Mouse (Mus musculus) MEL (cell line): ENCODE measurements around the gene Cblb. TPM values are rescaled to one million over a fixed set of nuclear protein-coding genes. Genes with fewer than 3 reads are reported as not detected.
A peak's percentile ranks its signal among the peaks of the same experiment; 100 is the strongest.

Experiments
- DNase-seq: peaks from one replicate; pipeline ENCODE4 v3.0.0; 2011; ENCODE audit warnings: low read depth, low spot score
- H3K27ac ChIP-seq: 2 replicates; pipeline ENCODE4 v1.5.1; 2012; ENCODE audit warnings: low read depth, mild to moderate bottlenecking, control low read depth, low read length, moderate library complexity; ENCODE audit not compliant: control insufficient read depth
- H3K27me3 ChIP-seq, 2 experiments: fragments of 150-350 bp in 1 of 2; sonication (generic) in 1 of 2; 2 replicates each; pipeline ENCODE4 v1.6.1; 2012; ENCODE audit warnings: low read length in 2 of 2, mild to moderate bottlenecking in 2 of 2, improper control_type of control experiment in 1 of 2, moderate library complexity in 1 of 2; ENCODE audit not compliant: insufficient read depth in 2 of 2, control insufficient read depth in 1 of 2
- H3K36me3 ChIP-seq, 2 experiments: 2 replicates each; pipeline ENCODE4 v1.6.1; 2012 to 2014; ENCODE audit warnings: low read length in 2 of 2, improper control_type of control experiment in 1 of 2, inconsistent platforms in 1 of 2, mild to moderate bottlenecking in 1 of 2; ENCODE audit not compliant: insufficient read depth in 2 of 2, control insufficient read depth in 1 of 2
- H3K4me1 ChIP-seq, 2 experiments: fragments of 150-350 bp in 1 of 2; sonication (generic) in 1 of 2; 2 replicates each; pipeline ENCODE4 v1.6.1; 2012; ENCODE audit warnings: low read length in 2 of 2, improper control_type of control experiment in 1 of 2, mild to moderate bottlenecking in 1 of 2; ENCODE audit not compliant: insufficient read depth in 2 of 2, control insufficient read depth in 1 of 2
- H3K4me3 ChIP-seq, 2 experiments: fragments of 150-350 bp in 1 of 2; sonication (generic) in 1 of 2; 2 replicates each; pipeline ENCODE4 v1.5.1; 2012; ENCODE audit warnings: low read depth in 2 of 2, low read length in 2 of 2, mild to moderate bottlenecking in 2 of 2, moderate library complexity in 2 of 2, control low read depth in 1 of 2, improper control_type of control experiment in 1 of 2; ENCODE audit not compliant: control insufficient read depth in 1 of 2, insufficient read depth in 1 of 2
- H3K79me2 ChIP-seq: 2 replicates; pipeline ENCODE4 v1.6.1; 2012; ENCODE audit warnings: mild to moderate bottlenecking, low read length, moderate library complexity; ENCODE audit not compliant: control insufficient read depth, poor library complexity, insufficient read depth
- H3K9ac ChIP-seq: 2 replicates; pipeline ENCODE4 v1.6.1; 2012; ENCODE audit warnings: low read depth, mild to moderate bottlenecking, control low read depth, low read length, moderate library complexity; ENCODE audit not compliant: control insufficient read depth, poor library complexity, severe bottlenecking
- H3K9me3 ChIP-seq: fragments of 150-350 bp; sonication (generic); replicated peaks from 2 replicates; pipeline ENCODE4 v1.6.1; 2012; ENCODE audit warnings: mild to moderate bottlenecking, low read length, improper control_type of control experiment, moderate library complexity; ENCODE audit not compliant: insufficient read depth
- BHLHE40 ChIP-seq: IDR thresholded peaks from 2 replicates; pipeline ENCODE4 v1.6.1; 2012; ENCODE audit warnings: low read depth, mild to moderate bottlenecking, inconsistent platforms, low read length, improper control_type of control experiment, borderline replicate concordance
- CHD1 ChIP-seq: IDR thresholded peaks from 2 replicates; pipeline ENCODE4 v1.6.1; 2012; ENCODE audit warnings: low read depth, mild to moderate bottlenecking, inconsistent platforms, low read length, improper control_type of control experiment
- CHD2 ChIP-seq: IDR thresholded peaks from 2 replicates; pipeline ENCODE4 v1.6.1; 2011; ENCODE audit warnings: low read length, improper control_type of control experiment
- CTCF ChIP-seq, 3 experiments: IDR thresholded peaks in 2 of 3; conservative IDR thresholded peaks in 1 of 3; 2 replicates each; pipeline ENCODE4 v1.5.1; 2011 to 2012; ENCODE audit warnings: low read length in 3 of 3, low read depth in 2 of 3, mild to moderate bottlenecking in 2 of 3, improper control_type of control experiment in 1 of 3, inconsistent platforms in 1 of 3, mixed read lengths in 1 of 3, moderate library complexity in 1 of 3; ENCODE audit not compliant: control insufficient read depth in 1 of 3, insufficient read depth in 1 of 3, poor library complexity in 1 of 3, severe bottlenecking in 1 of 3
- E2F4 ChIP-seq: IDR thresholded peaks from 2 replicates; pipeline ENCODE4 v1.6.1; 2011; ENCODE audit warnings: low read depth, low read length, improper control_type of control experiment, borderline replicate concordance
- ELF1 ChIP-seq: IDR thresholded peaks from 2 replicates; pipeline ENCODE4 v1.6.1; 2014; ENCODE audit warnings: low read depth, mild to moderate bottlenecking, inconsistent platforms, low read length, improper control_type of control experiment, moderate library complexity
- EP300 ChIP-seq, 2 experiments: IDR thresholded peaks; 2 replicates each; pipeline ENCODE4 v1.6.1; 2011; ENCODE audit warnings: improper control_type of control experiment in 2 of 2, low read length in 2 of 2, low read depth in 1 of 2, mild to moderate bottlenecking in 1 of 2
- GATA1 ChIP-seq: IDR thresholded peaks from 2 replicates; pipeline ENCODE4 v1.6.1; 2011; ENCODE audit warnings: low read depth, low read length, improper control_type of control experiment
- HCFC1 ChIP-seq: IDR thresholded peaks from 2 replicates; pipeline ENCODE4 v1.6.1; 2012; ENCODE audit warnings: low read depth, mild to moderate bottlenecking, inconsistent platforms, low read length, improper control_type of control experiment, moderate library complexity
- JUND ChIP-seq: IDR thresholded peaks from 2 replicates; pipeline ENCODE4 v1.6.1; 2011; ENCODE audit warnings: low read depth, mild to moderate bottlenecking, improper control_type of control experiment, low read length
- KAT2A ChIP-seq: conservative IDR thresholded peaks from 2 replicates; pipeline ENCODE4 v1.6.1; 2012; ENCODE audit warnings: low read depth, low read length, improper control_type of control experiment, inconsistent platforms
- MAFK ChIP-seq: IDR thresholded peaks from 2 replicates; pipeline ENCODE4 v1.6.1; 2011; ENCODE audit warnings: low read depth, mild to moderate bottlenecking, low read length, improper control_type of control experiment, borderline replicate concordance
- MAX ChIP-seq: IDR thresholded peaks from 2 replicates; pipeline ENCODE4 v1.6.1; 2011; ENCODE audit warnings: low read length, improper control_type of control experiment
- MAZ ChIP-seq: IDR thresholded peaks from 2 replicates; pipeline ENCODE4 v1.6.1; 2012; ENCODE audit warnings: low read depth, mild to moderate bottlenecking, inconsistent platforms, low read length, improper control_type of control experiment
- MEF2A ChIP-seq: IDR thresholded peaks from 2 replicates; pipeline ENCODE4 v1.6.1; 2014; ENCODE audit warnings: low read depth, mild to moderate bottlenecking, inconsistent platforms, low read length, improper control_type of control experiment; ENCODE audit not compliant: poor library complexity, insufficient replicate concordance, severe bottlenecking; ENCODE audit errors: extremely low read depth
- MXI1 ChIP-seq: IDR thresholded peaks from 2 replicates; pipeline ENCODE4 v1.6.1; 2011; ENCODE audit warnings: mild to moderate bottlenecking, low read depth, low read length, improper control_type of control experiment
- MYB ChIP-seq: IDR thresholded peaks from 2 replicates; pipeline ENCODE4 v1.6.1; 2011; ENCODE audit warnings: mild to moderate bottlenecking, low read depth, low read length, improper control_type of control experiment
- MYC ChIP-seq: IDR thresholded peaks from 2 replicates; pipeline ENCODE4 v1.6.1; 2011; ENCODE audit warnings: low read depth, mild to moderate bottlenecking, low read length, improper control_type of control experiment, moderate library complexity
- NELFE ChIP-seq: IDR thresholded peaks from 2 replicates; pipeline ENCODE4 v1.6.1; 2011; ENCODE audit warnings: low read depth, low read length, improper control_type of control experiment
- NRF1 ChIP-seq: IDR thresholded peaks from 2 replicates; pipeline ENCODE4 v1.6.1; 2014; ENCODE audit warnings: low read depth, mild to moderate bottlenecking, inconsistent platforms, low read length, improper control_type of control experiment, moderate library complexity; ENCODE audit not compliant: poor library complexity, insufficient read depth, severe bottlenecking
- POLR2AphosphoS5 ChIP-seq: IDR thresholded peaks from 2 replicates; pipeline ENCODE4 v1.6.1; 2012; ENCODE audit warnings: low read depth, borderline replicate concordance, mild to moderate bottlenecking, inconsistent platforms, low read length, moderate library complexity, mixed read lengths
- RAD21 ChIP-seq: IDR thresholded peaks from 2 replicates; pipeline ENCODE4 v1.6.1; 2011; ENCODE audit warnings: mild to moderate bottlenecking, low read depth, low read length, improper control_type of control experiment
- RCOR1 ChIP-seq: IDR thresholded peaks from 2 replicates; pipeline ENCODE4 v1.6.1; 2012; ENCODE audit warnings: low read depth, mild to moderate bottlenecking, inconsistent platforms, low read length, improper control_type of control experiment
- SIN3A ChIP-seq: IDR thresholded peaks from 2 replicates; pipeline ENCODE4 v1.6.1; 2012; ENCODE audit warnings: low read length, improper control_type of control experiment, inconsistent platforms
- SMC3 ChIP-seq: IDR thresholded peaks from 2 replicates; pipeline ENCODE4 v1.6.1; 2011; ENCODE audit warnings: low read depth, low read length, improper control_type of control experiment
- TAL1 ChIP-seq: IDR thresholded peaks from 2 replicates; pipeline ENCODE4 v1.6.1; 2012; ENCODE audit warnings: mild to moderate bottlenecking, inconsistent platforms, low read length, moderate library complexity, mixed read lengths
- TBP ChIP-seq: IDR thresholded peaks from 2 replicates; pipeline ENCODE4 v1.8.0; 2011; ENCODE audit warnings: low read depth, low read length, improper control_type of control experiment
- TCF12 ChIP-seq: IDR thresholded peaks from 2 replicates; pipeline ENCODE4 v1.6.1; 2014; ENCODE audit warnings: low read depth, mild to moderate bottlenecking, inconsistent platforms, low read length, improper control_type of control experiment, moderate library complexity
- UBTF ChIP-seq: IDR thresholded peaks from 2 replicates; pipeline ENCODE4 v1.6.1; 2012; ENCODE audit warnings: low read depth, mild to moderate bottlenecking, inconsistent platforms, low read length, improper control_type of control experiment, moderate library complexity, borderline replicate concordance; ENCODE audit not compliant: insufficient read depth
- USF1 ChIP-seq: IDR thresholded peaks from 2 replicates; pipeline ENCODE4 v1.6.1; 2014; ENCODE audit warnings: low read depth, mild to moderate bottlenecking, inconsistent platforms, low read length, improper control_type of control experiment, moderate library complexity
- USF2 ChIP-seq, 2 experiments: IDR thresholded peaks; 2 replicates each; pipeline ENCODE4 v1.6.1; 2011 to 2012; ENCODE audit warnings: improper control_type of control experiment in 2 of 2, low read length in 2 of 2, borderline replicate concordance in 1 of 2, inconsistent platforms in 1 of 2, low read depth in 1 of 2, mild to moderate bottlenecking in 1 of 2; ENCODE audit not compliant: insufficient read depth in 1 of 2
- ZC3H11A ChIP-seq: IDR thresholded peaks from 2 replicates; pipeline ENCODE4 v1.6.1; 2012; ENCODE audit warnings: low read depth, mild to moderate bottlenecking, inconsistent platforms, low read length, improper control_type of control experiment
- ZKSCAN1 ChIP-seq: IDR thresholded peaks from 2 replicates; pipeline ENCODE4 v1.6.1; 2012; ENCODE audit warnings: low read depth, mild to moderate bottlenecking, inconsistent platforms, low read length, improper control_type of control experiment, moderate library complexity
- ZMIZ1 ChIP-seq: IDR thresholded peaks from 2 replicates; pipeline ENCODE4 v1.6.1; 2012; ENCODE audit warnings: low read depth, mild to moderate bottlenecking, inconsistent platforms, low read length, improper control_type of control experiment, moderate library complexity
- ZNF384 ChIP-seq: IDR thresholded peaks from 2 replicates; pipeline ENCODE4 v1.6.1; 2012; ENCODE audit warnings: low read depth, mild to moderate bottlenecking, inconsistent platforms, low read length, improper control_type of control experiment
- polyA plus RNA-seq, 2 experiments: library from polyadenylated mRNA; stranded (reverse) in 1 of 2; unstranded in 1 of 2; fragments of >175 nt in 1 of 2; fragments of >200 nt in 1 of 2; gene quantifications; 2 replicates each; pipeline versions ENCODE4 v1.2.1 to v1.2.4; 2012; ENCODE audit warnings: low replicate concordance in 2 of 2, low read depth in 1 of 2; ENCODE audit not compliant: insufficient read length in 2 of 2, insufficient read depth in 1 of 2, missing spikeins in 1 of 2
- total RNA-seq: library from RNA; depleted of rRNA; stranded (reverse); fragments of 300-350 nt; gene quantifications from 2 replicates; pipeline ENCODE4 v1.2.3, GENCODE M21; 2012

Gene Cblb
- total and polyA plus RNA-seq, 3 experiments = 1.5 to 5.7 TPM; not detected in 1

GRCm38 (mm10) chr16:52060100-52060719 lies 29.2 kb downstream of the Cblb start:
- DNase-seq = peak; percentile 91
- Histone ChIP-seq H3K27ac (peak overlapping the region; percentile 99), H3K27me3 (no peaks in the 10 kb centered on the region), H3K4me3 (peak overlapping the region; percentile 86 to 89), H3K79me2 (peaks cover 2% of the 10 kb centered on the region), H3K36me3 (peaks cover 0 to 25% of the 10 kb centered on the region in 2 experiments; a peak in 2 of 4 replicates), H3K9ac (peak overlapping the region; percentile 85), H3K9me3 (no peaks in the 10 kb centered on the region), H3K4me1 (peaks cover 13 to 21% of the 10 kb centered on the region in 2 experiments)
- peak; percentile 66 for TF ChIP-seq TBP
- no peak for TF ChIP-seq USF2 (IDR thresholded peaks at IDR 0.05; ENCODE audit: borderline replicate concordance in 1 of 2, insufficient read depth in 1 of 2, low read depth in 1 of 2, low read length in 2 of 2)
- TF ChIP-seq GATA1 = 0 out of 2 replicates have a peak, but pooled peaks have one; percentile 4
- TF ChIP-seq MXI1 = peak; percentile 56; the same call in 1 of the 2 replicates
- TF ChIP-seq TAL1 = no peak
- TF ChIP-seq POLR2AphosphoS5 = no peak
- peak; percentile 78 for TF ChIP-seq USF1
- no peak for TF ChIP-seq SMC3
- TF ChIP-seq MAX = peak; percentile 46; the same call in 1 of the 2 replicates
- TF ChIP-seq CTCF (IDR thresholded peaks at IDR 0.05 in 2 of 3, conservative IDR thresholded peaks at IDR 0.05 in 1 of 3; ENCODE audit: control insufficient read depth in 1 of 3, insufficient read depth in 1 of 3, low read depth in 2 of 3, low read length in 3 of 3, poor library complexity in 1 of 3, severe bottlenecking in 1 of 3) = no peak
- TF ChIP-seq NRF1 = peak; percentile 99
- TF ChIP-seq ELF1 = no peak; the same call in none of the 2 replicates
- TF ChIP-seq SIN3A = peak; percentile 77
- peak in 1 of 2 experiments; percentile 29; a peak in 1 of 4 replicates for TF ChIP-seq EP300 (IDR thresholded peaks at IDR 0.05; ENCODE audit: low read depth in 1 of 2, low read length in 2 of 2)
- peak; percentile 62; the same call in 1 of the 2 replicates for TF ChIP-seq MYC
- TF ChIP-seq ZKSCAN1 = no peak
- no peak for TF ChIP-seq RCOR1
- no peak for TF ChIP-seq UBTF
- TF ChIP-seq ZMIZ1 = no peak
- TF ChIP-seq MAFK = 0 out of 2 replicates have a peak, but pooled peaks have one; percentile 7
- no peak for TF ChIP-seq E2F4
- TF ChIP-seq KAT2A = 0 out of 2 replicates have a peak, but pooled peaks have one; percentile 30
- no peak for TF ChIP-seq RAD21
- TF ChIP-seq CHD1 = no peak; the same call in 1 of the 2 replicates
- TF ChIP-seq BHLHE40 = peak; percentile 88; the same call in 1 of the 2 replicates
- no peak for TF ChIP-seq MEF2A
- TF ChIP-seq MYB = peak; percentile 19; the same call in 1 of the 2 replicates
- peak; percentile 70 for TF ChIP-seq NELFE
- no peak for TF ChIP-seq ZC3H11A
- TF ChIP-seq HCFC1 = peak; percentile 42; the same call in 1 of the 2 replicates
- TF ChIP-seq MAZ = no peak
- TF ChIP-seq ZNF384 = no peak
- TF ChIP-seq CHD2 = no peak
- TF ChIP-seq JUND = no peak
- no peak for TF ChIP-seq TCF12
